Mouse (Mus musculus): ENCODE measurements around the gene Palm2.
A peak's percentile ranks its signal among the peaks of the same experiment; 100 is the strongest.
"Not testable (repeated sequence)": the region's sequence is repeated elsewhere in the genome, so short reads cannot be mapped to it uniquely, and the experiment has no call there.

Gene Palm2

GRCm38 (mm10) chr4:57433941-57434704 lies at the start of gene Palm2:
Palm2 (plus strand) TSS chr4:57434247.
- DNase-seq, result peak; percentile 74 to 77

- no peak for DNase-seq
Measured at GRCm38 (mm10) chr4:57384355-57384754, 49.7 kb upstream of the Palm2 start.

- DNase-seq, result no peak
Measured at GRCm38 (mm10) chr4:57391103-57391502, 42.9 kb upstream of the Palm2 start.

- DNase-seq, result no peak
Measured at GRCm38 (mm10) chr4:57396414-57396813, 37.6 kb upstream of the Palm2 start.

- DNase-seq, result not testable (repeated sequence)
Measured at GRCm38 (mm10) chr4:57412385-57412784, 21.7 kb upstream of the Palm2 start.

GRCm38 (mm10) chr4:57413016-57413415 lies 21.0 kb upstream of the Palm2 start:
- no peak for DNase-seq

GRCm38 (mm10) chr4:57413670-57414069 lies 20.4 kb upstream of the Palm2 start:
- DNase-seq, result not testable (repeated sequence)

- no peak for DNase-seq
Measured at GRCm38 (mm10) chr4:57424011-57424410, 10.0 kb upstream of the Palm2 start.

GRCm38 (mm10) chr4:57428317-57428716 lies 5.7 kb upstream of the Palm2 start:
- no peak for DNase-seq

GRCm38 (mm10) chr4:57434705-57435360 lies 786 bp downstream of the Palm2 start:
- DNase-seq, result peak; percentile 16 to 40

GRCm38 (mm10) chr4:57436286-57436685 lies 2.2 kb downstream of the Palm2 start:
- no peak for DNase-seq

GRCm38 (mm10) chr4:57446082-57446481 lies 12.0 kb downstream of the Palm2 start:
- DNase-seq, result no peak

- DNase-seq, result no peak
Measured at GRCm38 (mm10) chr4:57446854-57447444, 12.9 kb downstream of the Palm2 start.

GRCm38 (mm10) chr4:57451896-57452295 lies 17.8 kb downstream of the Palm2 start:
- peak; percentile 66 to 69 for DNase-seq

- DNase-seq, result no peak
Measured at GRCm38 (mm10) chr4:57452661-57453060, 18.6 kb downstream of the Palm2 start.

- no peak for DNase-seq
Measured at GRCm38 (mm10) chr4:57462378-57462777, 28.3 kb downstream of the Palm2 start.

- DNase-seq, result no peak
Measured at GRCm38 (mm10) chr4:57482435-57482834, 48.4 kb downstream of the Palm2 start.

- no peak for DNase-seq
Measured at GRCm38 (mm10) chr4:57486392-57486791, 52.3 kb downstream of the Palm2 start.

- DNase-seq, result no peak
Measured at GRCm38 (mm10) chr4:57489887-57490286, 55.8 kb downstream of the Palm2 start.

- DNase-seq, result no peak
Measured at GRCm38 (mm10) chr4:57504792-57505191, 70.7 kb downstream of the Palm2 start.

- no peak for DNase-seq
Measured at GRCm38 (mm10) chr4:57510576-57510975, 76.5 kb downstream of the Palm2 start.

- no peak for DNase-seq
Measured at GRCm38 (mm10) chr4:57511734-57512133, 77.7 kb downstream of the Palm2 start.

- no peak for DNase-seq
Measured at GRCm38 (mm10) chr4:57513241-57513933, 79.3 kb downstream of the Palm2 start.

All from cerebellum, adult 18-20 months (tissue).